Mouse (Mus musculus) G1E (cell line): ENCODE measurements around the gene Psma4.

ENCODE experiments used
- CTCF ChIP-seq: IDR thresholded peaks from 2 replicates; pipeline ENCODE4 v1.5.1; 2012; ENCODE audit warnings: low read depth, low read length, inconsistent platforms, mixed read lengths
- GATA1 ChIP-seq: IDR thresholded peaks from 2 replicates; pipeline ENCODE4 v1.6.1; 2012; ENCODE audit warnings: borderline replicate concordance, low read length, inconsistent platforms, mixed read lengths
- GATA2 ChIP-seq: IDR thresholded peaks from 2 replicates; pipeline ENCODE4 v1.6.1; 2012; ENCODE audit warnings: low read depth, low read length, inconsistent platforms, borderline replicate concordance
- POLR2AphosphoS5 ChIP-seq: IDR thresholded peaks from 2 replicates; pipeline ENCODE4 v1.6.1; 2012; ENCODE audit warnings: low read depth, low read length, inconsistent platforms; ENCODE audit not compliant: insufficient replicate concordance
- TAL1 ChIP-seq: conservative IDR thresholded peaks from 2 replicates; pipeline ENCODE4 v1.6.1; 2012; ENCODE audit warnings: low read depth, low read length, inconsistent platforms, mixed read lengths

DNA sequence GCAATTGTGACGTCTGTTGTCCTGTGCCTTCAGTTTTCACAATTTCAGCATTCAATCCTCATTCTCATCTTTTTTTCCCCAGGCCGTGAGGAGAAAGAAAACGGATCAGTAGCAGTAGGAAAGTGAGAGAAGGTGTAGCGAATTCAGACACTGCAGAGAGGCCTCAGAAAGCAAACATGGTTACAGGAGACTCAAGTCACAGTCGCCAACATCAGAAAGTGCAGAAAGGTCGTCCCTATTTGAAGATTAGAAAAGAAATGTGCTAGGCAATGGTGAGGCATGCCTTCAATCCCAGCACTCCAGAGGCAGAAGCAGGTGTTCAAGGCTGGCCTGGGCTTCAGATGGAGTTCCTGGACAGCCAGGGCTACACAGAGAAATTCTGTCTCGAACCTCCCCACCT is 35.0 kb upstream of the Psma4 start:
- no peak for TF ChIP-seq CTCF
- TF ChIP-seq GATA1 = no peak
- no peak for TF ChIP-seq TAL1
- no peak for TF ChIP-seq POLR2AphosphoS5
- no peak for TF ChIP-seq GATA2
